Mouse (Mus musculus): Measurements from ENCODE around the gene Gm20822.
"Not testable (repeated sequence)": the region's sequence is repeated elsewhere in the genome, so short reads cannot be mapped to it uniquely, and the experiment has no call there.

Gm20822 gene

GRCm38 (mm10) chrY:15884671-15885070, at the start of gene Gm20822:
Gene Gm20822, minus strand, starts transcription at chrY:15884771.
- DNase-seq, result not testable (repeated sequence)
